Mouse (Mus musculus) hematopoietic stem cell, adult 5-6 weeks (primary cell): ENCODE data around the gene Npb. TPM values are rescaled to one million over a fixed set of nuclear protein-coding genes. Genes with fewer than 3 reads are reported as not detected.

Experiments
- ATAC-seq, 2 experiments: fragments of 125-278 bp in 1 of 2; replicated peaks in 1 of 2; 2 replicates each; pipeline ENCODE4 v1.8.0; 2016 to 2017; ENCODE audit warnings: inconsistent platforms in 2 of 2, mild to moderate bottlenecking in 2 of 2, moderate number of reproducible peaks in 2 of 2, low read depth in 1 of 2, moderate TSS enrichment in 1 of 2; ENCODE audit not compliant: low FRiP score in 2 of 2, poor library complexity in 2 of 2, severe bottlenecking in 2 of 2, insufficient read depth in 1 of 2, low TSS enrichment in 1 of 2
- total RNA-seq: library from RNA; stranded (forward); fragments of 172-1452, 232-1000 nt; gene quantifications from 2 replicates; pipeline ENCODE4 v1.2.3, GENCODE M21; 2017

The Npb gene
- total RNA-seq, 1 experiment from 2014 or later = not detected

GRCm38 (mm10) chr11:120605667-120606066 is 2.6 kb upstream of the Npb start:
- no peak for ATAC-seq

- ATAC-seq = no peak
Observed at GRCm38 (mm10) chr11:120606764-120607163, 1.5 kb upstream of the Npb start.

DNA sequence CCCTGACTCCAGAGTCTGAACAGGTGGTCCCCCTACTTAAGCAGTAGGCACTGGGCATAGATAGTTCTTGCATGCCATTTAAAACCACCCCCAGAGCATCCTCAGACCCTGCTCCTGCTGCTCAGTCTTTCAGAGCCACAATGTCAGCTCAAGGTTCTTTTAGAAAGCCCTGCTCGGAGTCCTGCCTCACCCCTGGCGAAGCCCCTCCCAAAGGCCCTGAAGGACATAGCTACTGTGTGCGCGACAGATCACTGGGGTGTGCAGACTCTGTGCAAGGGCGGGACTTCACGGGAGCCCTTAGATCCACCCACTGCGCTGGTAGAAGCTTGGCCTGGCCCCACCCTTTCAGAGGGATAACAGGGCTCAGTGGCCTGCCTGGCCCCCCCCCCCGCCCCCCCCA is 973 bp downstream of the Npb start:
- ATAC-seq = no peak

- no peak for ATAC-seq
Observed at GRCm38 (mm10) chr11:120610477-120611046, 2.3 kb downstream of the Npb start.

- ATAC-seq = peak; percentile 64 to 65
Observed at GRCm38 (mm10) chr11:120612763-120613162, 4.5 kb downstream of the Npb start.

DNA sequence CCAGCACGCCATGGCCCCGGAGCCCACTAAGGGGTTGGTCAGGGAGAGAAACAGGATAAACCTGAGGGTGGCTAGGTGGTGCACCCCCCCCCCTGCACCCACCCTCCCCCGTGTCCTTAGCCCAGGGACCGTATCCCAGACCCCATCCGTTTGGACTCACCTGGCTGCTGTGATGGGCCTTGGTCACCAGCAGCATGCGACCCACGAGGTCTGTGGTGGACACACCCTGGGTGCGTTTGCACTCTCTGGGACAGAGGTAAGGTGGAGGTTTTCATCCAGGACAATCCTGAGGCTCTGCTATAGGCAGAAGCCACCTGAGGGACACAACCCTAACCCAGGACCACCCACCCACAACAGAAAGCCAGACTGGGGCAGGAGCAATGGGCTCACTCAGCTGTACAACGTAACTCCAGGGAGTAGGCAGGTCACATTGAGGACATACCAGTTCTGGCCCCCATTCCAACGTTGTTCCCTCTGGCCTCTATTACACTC is 5.2 kb downstream of the Npb start:
- ATAC-seq = no peak

DNA sequence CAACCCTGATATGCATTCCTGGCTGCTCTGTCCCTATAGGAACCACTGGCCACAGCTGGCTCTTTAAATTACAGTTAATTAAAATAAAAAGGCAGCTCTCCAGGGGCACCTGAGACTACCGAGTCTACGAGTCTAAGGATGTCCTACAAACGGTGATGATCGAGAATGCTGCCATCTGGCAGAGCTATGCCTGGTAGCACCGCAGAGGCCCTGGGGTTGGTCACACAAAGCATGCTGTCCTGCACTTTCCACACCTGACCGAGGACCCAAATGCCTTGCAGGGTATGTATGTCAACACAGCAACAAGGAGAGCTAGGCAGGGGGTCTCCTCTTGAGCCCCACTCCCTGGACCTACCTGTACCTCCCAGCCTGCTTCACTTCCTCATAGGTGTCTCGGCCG is 5.7 kb downstream of the Npb start:
- no peak for ATAC-seq

DNA sequence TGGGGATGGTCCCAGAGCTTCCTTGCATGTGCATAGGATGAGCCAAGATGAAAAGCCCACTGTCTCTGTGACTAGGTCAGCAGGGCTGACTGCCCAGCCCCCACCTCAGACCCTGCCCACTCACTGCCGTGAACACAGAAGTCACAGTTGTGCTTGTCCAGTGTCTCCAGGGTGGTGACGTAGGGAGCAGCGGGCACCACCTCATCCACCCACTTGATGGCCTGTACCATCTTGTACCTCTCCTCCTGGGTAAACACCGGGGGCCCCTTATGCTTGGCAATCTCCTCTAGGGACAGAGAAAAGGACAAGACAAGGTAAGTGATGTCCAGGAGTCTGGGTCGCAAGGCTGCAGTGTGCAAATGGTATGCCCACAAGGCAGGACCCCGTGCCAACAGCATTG is 6.9 kb downstream of the Npb start:
- no peak for ATAC-seq

- ATAC-seq = no peak
Observed at GRCm38 (mm10) chr11:120615606-120616203, 7.4 kb downstream of the Npb start.

- no peak for ATAC-seq
Observed at GRCm38 (mm10) chr11:120616617-120617294, 8.5 kb downstream of the Npb start.

- peak; percentile 94 for ATAC-seq
Observed at GRCm38 (mm10) chr11:120617519-120618112, 9.3 kb downstream of the Npb start, which contains the start of gene Pcyt2. Gene Pcyt2 (minus strand): TSS chr11:120617936.

- ATAC-seq = no peak
Observed at GRCm38 (mm10) chr11:120618619-120619535, 10.6 kb downstream of the Npb start.

DNA sequence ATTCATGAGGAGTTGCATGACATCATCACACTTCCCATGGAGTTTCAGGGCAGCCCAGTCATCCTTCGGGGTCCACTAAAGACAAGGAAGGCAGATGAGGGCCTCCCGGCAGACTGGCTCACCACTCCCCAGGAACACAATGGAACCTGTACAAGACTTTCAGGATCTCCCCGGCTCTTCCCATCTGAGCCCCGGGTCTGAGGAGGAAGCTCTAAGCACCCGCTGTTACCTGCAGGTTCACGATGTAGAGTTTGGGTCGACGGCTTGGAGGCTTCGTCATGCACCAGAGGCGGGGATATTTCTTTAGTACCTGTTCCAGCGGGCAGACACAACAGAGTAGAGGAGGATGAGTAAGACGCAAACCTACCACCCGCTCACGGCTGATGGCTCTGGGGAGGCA is 11.9 kb downstream of the Npb start:
- ATAC-seq = no peak

DNA sequence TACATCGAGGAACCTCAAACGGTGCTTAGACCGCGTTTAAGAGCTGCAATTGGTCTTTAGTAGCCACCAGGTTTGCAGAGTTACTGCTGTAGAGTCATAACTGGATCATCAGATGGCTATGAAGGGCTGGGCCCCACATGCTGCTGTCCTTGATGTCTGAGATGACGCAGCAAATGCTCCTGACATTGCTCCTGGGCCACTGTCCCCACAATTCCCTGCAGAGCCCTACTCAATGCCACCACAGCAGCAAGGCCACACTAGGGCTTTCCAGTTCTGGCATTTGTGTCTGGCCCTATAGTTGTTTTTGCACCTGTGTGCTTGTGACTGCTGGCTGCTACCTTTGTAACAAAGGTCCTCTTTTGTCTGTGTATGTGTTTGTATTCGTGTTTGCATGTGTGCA is 14.5 kb downstream of the Npb start:
- no peak for ATAC-seq

DNA sequence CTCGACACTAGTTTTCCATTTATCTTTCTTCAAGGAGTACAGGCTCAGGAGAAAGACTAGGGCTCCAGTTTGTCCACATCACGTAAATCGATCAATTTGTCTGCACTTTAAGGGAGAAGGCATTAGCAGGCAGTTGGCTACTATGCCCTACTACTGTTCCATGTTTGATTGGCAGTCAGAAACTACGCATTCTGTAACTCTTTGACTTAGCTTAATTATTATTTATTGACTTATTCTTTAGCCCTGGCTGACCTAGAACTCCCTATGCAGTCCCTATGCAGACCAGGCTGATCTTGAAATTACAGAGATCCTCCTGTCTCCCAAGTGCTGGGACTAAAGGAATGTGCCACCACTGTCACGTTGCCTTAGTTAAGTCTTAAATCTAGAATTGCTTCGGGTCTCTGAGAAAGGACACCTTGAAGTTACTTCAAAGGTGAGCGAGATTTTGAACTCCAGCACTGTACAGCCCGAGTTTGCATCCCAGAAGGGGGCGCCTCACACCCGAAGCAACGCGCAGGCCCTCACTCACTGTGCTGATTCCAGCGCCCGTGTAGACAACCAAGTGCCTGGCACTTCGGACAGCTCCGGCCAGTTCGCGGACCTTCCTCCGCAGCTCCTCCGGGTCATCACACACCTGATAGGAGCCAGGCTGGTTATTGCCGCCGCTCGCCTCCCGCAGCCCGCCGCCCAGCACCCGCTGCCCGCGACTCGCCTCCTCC is 15.8 kb downstream of the Npb start:
- ATAC-seq = 0 out of 4 replicates have a peak, but pooled peaks of 1 of the 2 experiments have one; percentile 23

DNA sequence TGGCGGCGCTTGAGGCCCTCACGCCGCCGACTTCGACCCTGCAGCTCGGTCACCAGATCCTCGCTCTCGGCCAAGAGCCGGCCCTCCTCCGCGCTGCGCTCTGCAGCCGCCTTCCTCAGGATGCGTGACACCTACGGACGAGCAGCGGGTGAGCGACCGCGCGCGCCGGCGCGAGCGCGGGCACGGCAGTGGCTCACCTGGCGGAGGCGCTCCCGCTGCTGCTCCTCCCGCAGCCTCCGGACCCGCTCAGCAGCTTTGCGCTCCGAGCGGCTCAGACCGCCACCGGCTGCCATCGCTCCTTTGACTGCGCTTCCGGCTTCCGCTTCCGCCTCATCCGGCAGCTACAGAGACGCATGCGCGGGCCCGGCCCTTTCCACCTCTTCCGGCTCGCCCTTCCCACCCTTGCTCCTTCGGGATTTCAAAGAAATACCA is 16.4 kb downstream of the Npb start:
- ATAC-seq = peak; percentile 23 to 40; a peak in 2 of 4 replicates
